20 mouse cellular contexts compared by ENCODE assay signal in the genomic region with DNA sequence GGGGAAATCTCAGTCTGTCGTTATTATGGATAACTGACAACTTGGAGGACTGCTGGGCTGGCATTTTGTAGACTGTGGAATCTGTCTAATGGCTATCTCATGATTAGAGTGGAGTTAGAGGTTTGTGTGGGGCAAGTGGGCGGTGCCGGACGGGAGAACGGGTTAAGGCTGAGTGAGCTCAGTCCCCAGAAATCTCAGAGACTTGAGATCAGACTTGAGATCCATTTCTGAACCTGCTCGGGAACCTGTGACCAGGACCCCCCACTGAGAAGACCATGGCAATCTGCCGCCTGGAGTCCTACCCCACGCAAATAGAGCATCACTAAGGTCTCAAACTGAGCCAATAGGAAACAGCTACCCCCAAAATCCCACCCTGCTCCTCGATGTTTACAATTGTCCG.
DNase-seq lines count a peak whose midpoint lies in the region; ATAC-seq and TF ChIP-seq lines count a peak whose summit lies in the region.
"Had no signal": no experiment of that assay in that cellular context is flagged by ENCODE, and none has a peak within 500 bp of the region (broad histone marks: within the 10 kb centered on the region; RNA-seq: fewer than 3 reads in every experiment).

No protein-coding gene starts in this region.

- TF ChIP-seq CTCF in kidney, adult 2 months (conservative IDR thresholded peaks at IDR 0.05; ENCODE audit: insufficient read depth, insufficient read length, low read depth, low read length): no peak

- no peaks in the 10 kb centered on the region for H3K36me3 ChIP-seq in kidney, embryonic 16.5 days (ENCODE audit: insufficient read depth, low read length)
- H3K36me3 ChIP-seq in kidney, adult 2 months (ENCODE audit: control insufficient read depth, insufficient read depth, low read length): no peaks in the 10 kb centered on the region
- no peaks in the 10 kb centered on the region for H3K36me3 ChIP-seq in forebrain, embryonic 11.5 days (ENCODE audit: control insufficient read depth, insufficient read depth, low read length)
- H3K36me3 ChIP-seq in forebrain, embryonic 15.5 days: no peaks in the 10 kb centered on the region
- no peaks in the 10 kb centered on the region for H3K36me3 ChIP-seq in midbrain, embryonic 13.5 days
- H3K36me3 ChIP-seq: heart, embryonic 15.5 days; limb, embryonic 13.5 days; liver, embryonic 13.5 days; lung, embryonic 15.5 days had no signal

- no peak for DNase-seq in kidney, adult 2 months
- DNase-seq in forebrain, embryonic 11.5 days (ENCODE audit: low spot score): peak; percentile 57
- DNase-seq in right cerebral cortex, postnatal 36 days (ENCODE audit: low spot score in 2 of 2): no peak
- DNase-seq in retina, postnatal 1 day: no peak
- no peak for DNase-seq in kidney, adult 18-20 months
- DNase-seq: B cell, adult 2 months; cerebellum, adult 2 months; gastrocnemius, postnatal 14 days; heart, adult 2 months; kidney, postnatal 10 days; liver, embryonic 13.5 days; right cerebral cortex, postnatal 4 days had no signal

- no peak overlapping the region for H3K4me2 ChIP-seq in kidney, embryonic 16.5 days (replicated peaks; ENCODE audit: low read depth, low read length)
- no peak overlapping the region; the same call in 1 of the 2 replicates for H3K4me2 ChIP-seq in forebrain, embryonic 11.5 days (ENCODE audit: low read depth, low read length, severe bottlenecking)
- H3K4me2 ChIP-seq in forebrain, embryonic 15.5 days (replicated peaks): no peak overlapping the region
- peak overlapping the region; percentile 22 for H3K4me2 ChIP-seq in midbrain, embryonic 13.5 days (replicated peaks)
- H3K4me2 ChIP-seq: heart, embryonic 15.5 days; limb, embryonic 13.5 days; liver, embryonic 13.5 days; lung, embryonic 15.5 days had no signal

- H3K9me3 ChIP-seq in kidney, embryonic 16.5 days (ENCODE audit: low read length): no peaks in the 10 kb centered on the region
- H3K9me3 ChIP-seq in forebrain, embryonic 11.5 days (ENCODE audit: control insufficient read depth, low read length): no peaks in the 10 kb centered on the region
- no peaks in the 10 kb centered on the region for H3K9me3 ChIP-seq in forebrain, embryonic 15.5 days
- no peaks in the 10 kb centered on the region for H3K9me3 ChIP-seq in midbrain, embryonic 13.5 days
- H3K9me3 ChIP-seq: heart, embryonic 15.5 days; limb, embryonic 13.5 days; liver, embryonic 13.5 days; lung, embryonic 15.5 days had no signal

- no peak overlapping the region for H3K4me3 ChIP-seq in kidney, embryonic 16.5 days (ENCODE audit: low read length)
- H3K4me3 ChIP-seq in kidney, adult 2 months (ENCODE audit: insufficient read depth, low read depth, low read length): no peak overlapping the region
- no peak overlapping the region for H3K4me3 ChIP-seq in forebrain, embryonic 11.5 days (ENCODE audit: low read depth, low read length)
- no peak overlapping the region for H3K4me3 ChIP-seq in forebrain, embryonic 15.5 days
- H3K4me3 ChIP-seq in midbrain, embryonic 13.5 days (replicated peaks): no peak overlapping the region
- H3K4me3 ChIP-seq: heart, adult 2 months; heart, embryonic 15.5 days; limb, embryonic 13.5 days; liver, embryonic 13.5 days; lung, embryonic 15.5 days had no signal

- no peak for TF ChIP-seq POLR2A in kidney, adult 2 months (IDR thresholded peaks at IDR 0.05; ENCODE audit: low read depth, low read length)

- ATAC-seq in kidney, embryonic 16.5 days (ENCODE audit: low FRiP score, low TSS enrichment): 0 out of 2 replicates have a peak, but pooled peaks have one; percentile 31
- ATAC-seq in forebrain, embryonic 11.5 days (replicated peaks; ENCODE audit: low FRiP score): peak; percentile 15; the same call in 1 of the 2 replicates
- peak; percentile 70 for ATAC-seq in forebrain, embryonic 15.5 days (replicated peaks)
- ATAC-seq in midbrain, embryonic 13.5 days: peak; percentile 48
- ATAC-seq: intestine, embryonic 16.5 days had no signal

- no peaks in the 10 kb centered on the region; the same call in 1 of the 2 replicates for H3K27me3 ChIP-seq in kidney, embryonic 16.5 days (ENCODE audit: insufficient read depth, low read length)
- H3K27me3 ChIP-seq in kidney, adult 2 months (replicated peaks; ENCODE audit: control insufficient read depth, insufficient read depth, low read length): no peaks in the 10 kb centered on the region
- no peaks in the 10 kb centered on the region for H3K27me3 ChIP-seq in forebrain, embryonic 11.5 days (ENCODE audit: control insufficient read depth, insufficient read depth, low read length)
- H3K27me3 ChIP-seq in forebrain, embryonic 15.5 days: no peaks in the 10 kb centered on the region
- 0 out of 2 replicates have a peak, but pooled peaks cover under 1% of the 10 kb centered on the region for H3K27me3 ChIP-seq in midbrain, embryonic 13.5 days
- H3K27me3 ChIP-seq: heart, embryonic 15.5 days; limb, embryonic 13.5 days; liver, embryonic 13.5 days; lung, embryonic 15.5 days had no signal

- H3K27ac ChIP-seq in kidney, embryonic 16.5 days (ENCODE audit: low read length): no peak overlapping the region
- no peak overlapping the region for H3K27ac ChIP-seq in kidney, adult 2 months (ENCODE audit: insufficient read depth, low read depth, low read length)
- H3K27ac ChIP-seq in forebrain, embryonic 11.5 days (ENCODE audit: low read depth, low read length): peak overlapping the region; percentile 2; the same call in 1 of the 2 replicates
- H3K27ac ChIP-seq in forebrain, embryonic 15.5 days (replicated peaks): no peak overlapping the region
- H3K27ac ChIP-seq in midbrain, embryonic 13.5 days: peak overlapping the region; percentile 70
- H3K27ac ChIP-seq: heart, adult 2 months; heart, embryonic 15.5 days; limb, embryonic 13.5 days; liver, embryonic 13.5 days; lung, embryonic 15.5 days; macrophage had no signal

- no peaks in the 10 kb centered on the region for H3K4me1 ChIP-seq in kidney, embryonic 16.5 days (ENCODE audit: insufficient read depth, low read length)
- no peaks in the 10 kb centered on the region for H3K4me1 ChIP-seq in kidney, adult 2 months (ENCODE audit: control insufficient read depth, insufficient read depth, low read length)
- peaks cover 5% of the 10 kb centered on the region; the same call in 1 of the 2 replicates for H3K4me1 ChIP-seq in forebrain, embryonic 11.5 days (replicated peaks; ENCODE audit: control insufficient read depth, insufficient read depth, low read length)
- peaks cover 15% of the 10 kb centered on the region for H3K4me1 ChIP-seq in forebrain, embryonic 15.5 days
- peaks cover 51% of the 10 kb centered on the region for H3K4me1 ChIP-seq in midbrain, embryonic 13.5 days (replicated peaks)
- H3K4me1 ChIP-seq: heart, embryonic 15.5 days; limb, embryonic 13.5 days; liver, embryonic 13.5 days; lung, embryonic 15.5 days had no signal

- H3K9ac ChIP-seq in kidney, embryonic 16.5 days (replicated peaks; ENCODE audit: low read length): no peak overlapping the region
- H3K9ac ChIP-seq in forebrain, embryonic 11.5 days (ENCODE audit: low read length): no peak overlapping the region
- no peak overlapping the region for H3K9ac ChIP-seq in forebrain, embryonic 15.5 days (replicated peaks)
- H3K9ac ChIP-seq in midbrain, embryonic 13.5 days (replicated peaks): no peak overlapping the region
- H3K9ac ChIP-seq: heart, embryonic 15.5 days; limb, embryonic 13.5 days; liver, embryonic 13.5 days; lung, embryonic 15.5 days had no signal

- WGBS in kidney, embryonic 16.5 days: 60% methylated on average over 10 of the region's 10 CpGs
- 55% methylated on average over 10 of the region's 10 CpGs for WGBS in kidney, adult 2 months
- WGBS in forebrain, embryonic 11.5 days: 55% methylated on average over 10 of the region's 10 CpGs
- 25% methylated on average over 10 of the region's 10 CpGs for WGBS in forebrain, embryonic 15.5 days
- WGBS in midbrain, embryonic 13.5 days: 39% methylated on average over 10 of the region's 10 CpGs

Comparison
In these comparisons a context has a peak if more than half of its experiments do, and no peak if none do; other contexts are left out.
1. H3K27ac ChIP-seq: peak in forebrain, embryonic 11.5 days (single experiment) and midbrain, embryonic 13.5 days (single experiment); none in kidney, embryonic 16.5 days (single experiment), kidney, adult 2 months (single experiment) and forebrain, embryonic 15.5 days (single experiment).
2. ATAC-seq: peak in every context shown above with its lines; median percentile 70 in forebrain, embryonic 15.5 days; 48 in midbrain, embryonic 13.5 days; 31 in kidney, embryonic 16.5 days; 15 in forebrain, embryonic 11.5 days.